Mouse (Mus musculus) macrophage (primary cell): ENCODE data around the gene Lsm2. TPM values are rescaled to one million over a fixed set of nuclear protein-coding genes. Genes with fewer than 3 reads are reported as not detected.
"Not testable (repeated sequence)": the region's sequence is repeated elsewhere in the genome, so short reads cannot be mapped to it uniquely, and the experiment has no call there.

Experiments
- H3K27ac ChIP-seq: fragments of 350-480 bp; formaldehyde crosslinking; 2 replicates; pipeline ENCODE4 v1.9.0; 2021
- H3K36me3 ChIP-seq: fragments of 350-480 bp; formaldehyde crosslinking; 2 replicates; pipeline ENCODE4 v1.9.0; 2021; ENCODE audit errors: inconsistent target
- H3K4me3 ChIP-seq: fragments of 350-480 bp; formaldehyde crosslinking; 2 replicates; pipeline ENCODE4 v1.9.0; 2021; ENCODE audit errors: inconsistent target
- H3K79me2 ChIP-seq: fragments of 350-480 bp; formaldehyde crosslinking; 2 replicates; pipeline ENCODE4 v1.9.0; 2021; ENCODE audit errors: inconsistent target
- WGBS: methylation state at CpG from one replicate; pipeline ENCODE4 v1.1.7; 2026; ENCODE audit warnings: inconsistent platforms; ENCODE audit not compliant: missing documents; 5-methylcytosine and 5-hydroxymethylcytosine counted together
- polyA plus RNA-seq: library from polyadenylated mRNA; stranded (reverse); fragments of 250-400 nt; gene quantifications from 3 replicates; pipeline ENCODE4 v1.2.4, GENCODE M21; 2018; ENCODE audit warnings: inconsistent platforms

Gene Lsm2
- polyA plus RNA-seq, 1 experiment from 2014 or later, result 52.8 TPM

GRCm38 (mm10) chr17:35031272-35031671, 49.6 kb downstream of the Lsm2 start:
- WGBS, result 95% methylated on average over 11 of the region's 11 CpGs
- H3K27ac ChIP-seq, result no peak overlapping the region

DNA sequence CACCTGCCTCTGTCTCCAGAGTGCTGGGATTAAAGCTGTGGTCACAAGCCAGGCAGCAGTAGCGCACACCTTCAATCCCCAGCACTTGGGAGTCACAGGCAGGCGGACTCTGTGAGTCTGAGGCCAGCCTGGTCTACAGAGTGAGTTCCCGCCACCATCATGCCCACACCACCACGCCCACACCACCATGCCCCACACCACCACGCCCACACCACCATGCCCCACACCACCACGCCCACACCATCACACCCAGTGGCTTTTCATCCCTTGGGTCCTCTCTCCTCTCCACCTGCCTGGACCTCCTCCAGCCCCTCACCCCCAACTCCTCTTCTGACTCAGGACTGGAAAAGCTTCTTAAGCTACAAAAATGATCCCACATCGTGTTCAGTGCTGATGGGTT, 50.2 kb downstream of the Lsm2 start:
- H3K79me2 ChIP-seq, result no peaks in the 10 kb centered on the region
- no peaks in the 10 kb centered on the region for H3K36me3 ChIP-seq
- 87% methylated on average over 7 of the region's 7 CpGs for WGBS
- no peak overlapping the region for H3K27ac ChIP-seq
- H3K4me3 ChIP-seq, result no peak overlapping the region

More at GRCm38 (mm10) chr17:35031272-35031671, 49.6 kb downstream of the Lsm2 start:
- no peaks in the 10 kb centered on the region for H3K36me3 ChIP-seq
- no peak overlapping the region for H3K4me3 ChIP-seq
- H3K79me2 ChIP-seq, result no peaks in the 10 kb centered on the region

DNA sequence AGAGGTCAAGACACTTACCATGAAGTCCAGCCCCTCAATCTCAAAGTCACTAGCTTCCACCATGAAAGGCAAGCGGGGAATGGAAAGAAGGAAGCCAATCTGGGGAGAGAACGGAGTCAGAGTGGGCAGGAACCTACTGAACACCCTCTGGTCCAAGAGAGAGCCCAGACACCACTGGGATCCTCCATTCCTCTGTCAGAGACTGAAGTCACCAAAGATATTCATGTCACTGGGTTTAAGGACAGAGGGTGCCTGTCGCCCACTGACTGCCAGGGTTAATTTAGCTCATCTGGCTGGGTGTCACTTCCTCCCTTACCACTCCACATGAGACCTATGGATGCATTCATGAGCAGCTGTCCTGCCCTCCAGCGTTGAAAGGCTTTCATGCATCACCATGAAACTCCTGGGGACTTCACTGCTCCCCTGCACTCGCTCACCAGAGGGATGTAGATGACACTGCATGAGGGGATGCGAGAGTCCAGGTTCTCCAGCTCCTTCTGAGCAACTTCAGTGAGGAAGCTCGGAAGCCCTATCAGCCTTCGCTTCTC, 50.7 kb downstream of the Lsm2 start:
- no peak overlapping the region for H3K27ac ChIP-seq
- H3K4me3 ChIP-seq, result no peak overlapping the region
- no peaks in the 10 kb centered on the region for H3K36me3 ChIP-seq
- 76% methylated on average over 8 of the region's 8 CpGs for WGBS
- H3K79me2 ChIP-seq, result no peaks in the 10 kb centered on the region

- 89% methylated on average over 1 of the region's 1 CpGs for WGBS
- H3K4me3 ChIP-seq, H3K79me2 ChIP-seq, H3K36me3 ChIP-seq, H3K27ac ChIP-seq: not testable (repeated sequence)
Observed at GRCm38 (mm10) chr17:35033703-35034102, 52.0 kb downstream of the Lsm2 start.

DNA sequence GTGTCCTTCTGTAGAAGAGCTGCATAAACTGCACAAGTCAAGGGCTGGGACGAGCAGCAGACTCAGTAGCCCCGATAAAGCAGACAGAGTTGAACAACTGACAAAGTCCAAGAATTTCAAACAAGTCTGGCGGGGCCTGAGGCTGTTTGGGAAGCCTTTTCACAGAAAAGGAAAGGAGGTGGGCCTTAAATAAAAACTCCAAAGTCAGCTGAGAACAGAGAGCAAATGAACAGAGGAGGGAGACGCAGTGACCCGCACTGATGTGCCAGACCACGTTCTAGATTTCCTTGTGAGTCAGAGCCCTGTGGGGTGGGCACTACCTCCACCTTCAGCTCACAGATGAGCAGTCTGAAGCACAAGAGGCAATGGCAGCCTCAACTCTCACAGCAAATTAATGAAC, 53.2 kb downstream of the Lsm2 start:
- Histone ChIP-seq H3K36me3 (no peaks in the 10 kb centered on the region), H3K79me2 (no peaks in the 10 kb centered on the region), H3K4me3 (no peak overlapping the region), H3K27ac (no peak overlapping the region)
- 72% methylated on average over 6 of the region's 6 CpGs for WGBS

Other genes with a start within 250 kb of the Lsm2 start
- gene C4b, start 238.0 kb upstream of the Lsm2 start, polyA plus RNA-seq, result 0.21 to 1.4 TPM (median 0.32 TPM) in 3 replicates
- not detected in 3 replicates for gene Cyp21a1, start 177.3 kb upstream of the Lsm2 start, polyA plus RNA-seq
- gene Stk19, start 144.9 kb upstream of the Lsm2 start, polyA plus RNA-seq, result 23.5 to 36.5 TPM (median 28.1 TPM) in 3 replicates
- gene Dxo, start 144.8 kb upstream of the Lsm2 start, polyA plus RNA-seq, result 13.6 to 19.8 TPM (median 15.8 TPM) in 3 replicates
- gene Skiv2l, start 131.7 kb upstream of the Lsm2 start, polyA plus RNA-seq, result 16.7 to 36.7 TPM (median 23.6 TPM) in 3 replicates
- 46.9 to 59.7 TPM (median 52.1 TPM) in 3 replicates for gene Nelfe, start 131.5 kb upstream of the Lsm2 start, polyA plus RNA-seq
- 2.6 to 6.4 TPM (median 4.7 TPM) in 3 replicates for gene Cfb, start 119.3 kb upstream of the Lsm2 start, polyA plus RNA-seq
- 5.4 to 6.2 TPM (median 5.5 TPM) in 3 replicates for gene Zbtb12, start 102.4 kb upstream of the Lsm2 start, polyA plus RNA-seq
- not detected in 3 replicates for gene Gm20547, start 99.8 kb upstream of the Lsm2 start, polyA plus RNA-seq
- 0.63 to 0.95 TPM (median 0.86 TPM) in 3 replicates for gene C2, start 83.6 kb upstream of the Lsm2 start, polyA plus RNA-seq
- gene Ehmt2, start 83.4 kb upstream of the Lsm2 start, polyA plus RNA-seq, result 59.6 to 100 TPM (median 69.3 TPM) in 3 replicates
- gene Slc44a4, start 67.4 kb upstream of the Lsm2 start, polyA plus RNA-seq, result not detected in 3 replicates
- gene Neu1, start 50.6 kb upstream of the Lsm2 start, polyA plus RNA-seq, result 80.3 to 98.8 TPM (median 81.2 TPM) in 3 replicates
- 0.57 to 1.2 TPM (median 0.69 TPM) in 3 replicates for gene Hspa1b, start 22.6 kb upstream of the Lsm2 start, polyA plus RNA-seq
- not detected in 3 replicates for gene Gm20481, start 11.9 kb upstream of the Lsm2 start, polyA plus RNA-seq
- gene Hspa1a, start 9.7 kb upstream of the Lsm2 start, polyA plus RNA-seq, result 1.2 to 1.9 TPM (median 1.8 TPM) in 3 replicates
- gene Hspa1l, start 9.2 kb upstream of the Lsm2 start, polyA plus RNA-seq, result 0.47 to 1.7 TPM (median 0.96 TPM) in 3 replicates
- 7.7 to 37.5 TPM (median 19.2 TPM) in 3 replicates for gene Vars, start 19.1 kb downstream of the Lsm2 start, polyA plus RNA-seq
- gene Vwa7, start 34.7 kb downstream of the Lsm2 start, polyA plus RNA-seq, result 0.06 to 0.32 TPM (median 0.07 TPM) in 3 replicates
- gene Sapcd1, start 46.2 kb downstream of the Lsm2 start, polyA plus RNA-seq, result not detected in 3 replicates
- gene Msh5, start 64.9 kb downstream of the Lsm2 start, polyA plus RNA-seq, result 0.48 to 0.51 TPM (median 0.50 TPM) in 3 replicates
- gene Clic1, start 68.1 kb downstream of the Lsm2 start, polyA plus RNA-seq, result 359 to 667 TPM (median 372 TPM) in 3 replicates
- gene Ddah2, start 77.2 kb downstream of the Lsm2 start, polyA plus RNA-seq, result 3.3 to 9.6 TPM (median 4.8 TPM) in 3 replicates
- gene Ly6g6c, start 83.5 kb downstream of the Lsm2 start, polyA plus RNA-seq, result not detected in 3 replicates
- 0.17 TPM in 1 of 3 replicates, not detected in the others for gene Mpig6b, start 84.3 kb downstream of the Lsm2 start, polyA plus RNA-seq
- not detected in 3 replicates for gene Ly6g6e, start 95.0 kb downstream of the Lsm2 start, polyA plus RNA-seq
- 0.43 to 1.7 TPM (median 0.88 TPM) in 3 replicates for gene Ly6g6d, start 96.2 kb downstream of the Lsm2 start, polyA plus RNA-seq
- not detected in 3 replicates for gene Ly6g6f, start 103.7 kb downstream of the Lsm2 start, polyA plus RNA-seq
- gene Abhd16a, start 107.4 kb downstream of the Lsm2 start, polyA plus RNA-seq, result 33.9 to 63.2 TPM (median 53.2 TPM) in 3 replicates
- not detected in 3 replicates for gene Ly6g5c, start 126.4 kb downstream of the Lsm2 start, polyA plus RNA-seq
- gene Ly6g5b, start 133.6 kb downstream of the Lsm2 start, polyA plus RNA-seq, result 0.36 to 0.46 TPM in 2 of 3 replicates, not detected in the other
- gene Gpank1, start 139.6 kb downstream of the Lsm2 start, polyA plus RNA-seq, result 11.4 to 18.0 TPM (median 13.2 TPM) in 3 replicates
- 129 to 166 TPM (median 149 TPM) in 3 replicates for gene Csnk2b, start 140.2 kb downstream of the Lsm2 start, polyA plus RNA-seq
- 11.5 to 23.5 TPM (median 22.0 TPM) in 3 replicates for gene D17H6S53E, start 144.5 kb downstream of the Lsm2 start, polyA plus RNA-seq
- gene Apom, start 150.2 kb downstream of the Lsm2 start, polyA plus RNA-seq, result not detected in 3 replicates
- gene Bag6, start 153.3 kb downstream of the Lsm2 start, polyA plus RNA-seq, result 103 to 118 TPM (median 104 TPM) in 3 replicates
- 91.3 to 139 TPM (median 124 TPM) in 3 replicates for gene Prrc2a, start 183.0 kb downstream of the Lsm2 start, polyA plus RNA-seq
- gene Aif1, start 194.2 kb downstream of the Lsm2 start, polyA plus RNA-seq, result 231 to 253 TPM (median 243 TPM) in 3 replicates
- gene Lst1, start 206.6 kb downstream of the Lsm2 start, polyA plus RNA-seq, result 322 to 615 TPM (median 449 TPM) in 3 replicates
- gene Ltb, start 212.6 kb downstream of the Lsm2 start, polyA plus RNA-seq, result 0.33 to 0.50 TPM (median 0.48 TPM) in 3 replicates
- gene Tnf, start 220.1 kb downstream of the Lsm2 start, polyA plus RNA-seq, result 20.0 to 57.4 TPM (median 38.0 TPM) in 3 replicates
- not detected in 3 replicates for gene Lta, start 223.5 kb downstream of the Lsm2 start, polyA plus RNA-seq
- not detected in 3 replicates for gene Gm16181, start 239.0 kb downstream of the Lsm2 start, polyA plus RNA-seq